Mouse (Mus musculus) testis, adult 2 months (tissue): ENCODE results near the gene Tubgcp6.

Source experiments
- CTCF ChIP-seq: fragments of 200-500 bp; IDR thresholded peaks from 2 replicates; pipeline ENCODE4 v1.5.1; 2012; ENCODE audit warnings: low read depth, mild to moderate bottlenecking, inconsistent platforms, low read length, moderate library complexity; ENCODE audit not compliant: control insufficient read depth, insufficient read depth, insufficient replicate concordance
- POLR2A ChIP-seq: fragments of 200-500 bp; IDR thresholded peaks from 2 replicates; pipeline ENCODE4 v1.6.1; 2012; ENCODE audit warnings: low read depth, mild to moderate bottlenecking, inconsistent platforms, low read length, moderate library complexity; ENCODE audit not compliant: control insufficient read depth

DNA sequence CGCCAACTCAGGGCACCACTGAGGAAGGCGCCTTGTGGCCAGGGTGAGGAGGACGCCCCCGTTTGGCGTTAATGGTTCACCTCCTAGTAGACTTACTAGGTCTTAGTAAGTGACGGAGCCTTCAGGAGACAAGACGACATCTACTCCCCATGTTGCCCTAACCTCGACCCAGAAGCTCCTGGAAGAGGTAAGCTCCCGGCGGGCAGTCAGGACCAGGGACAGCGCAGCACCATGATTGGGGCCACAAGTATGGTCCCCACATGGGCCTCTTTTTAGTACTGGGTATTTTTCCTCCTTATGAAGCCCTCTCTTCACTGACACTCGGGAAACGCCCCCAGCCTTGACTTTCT is 27.1 kb upstream of the Tubgcp6 start:
- TF ChIP-seq POLR2A (no peak), CTCF (no peak)
